Mouse (Mus musculus) urinary bladder, adult 2 months (tissue): ENCODE results near the gene Yy2. TPM values are rescaled to one million over a fixed set of nuclear protein-coding genes. Genes with fewer than 3 reads are reported as not detected.

ENCODE experiments used
- DNase-seq: peaks from one replicate; pipeline ENCODE4 v3.0.0; 2022; ENCODE audit warnings: low spot score
- polyA plus RNA-seq: library from polyadenylated mRNA; depleted of rRNA; stranded (reverse); fragments of >200 nt; gene quantifications from 2 replicates; pipeline ENCODE4 v1.2.3, GENCODE M21; 2012; rRNA removed

The Yy2 gene
- 1.3 and 1.6 TPM in 2 replicates for polyA plus RNA-seq

DNA sequence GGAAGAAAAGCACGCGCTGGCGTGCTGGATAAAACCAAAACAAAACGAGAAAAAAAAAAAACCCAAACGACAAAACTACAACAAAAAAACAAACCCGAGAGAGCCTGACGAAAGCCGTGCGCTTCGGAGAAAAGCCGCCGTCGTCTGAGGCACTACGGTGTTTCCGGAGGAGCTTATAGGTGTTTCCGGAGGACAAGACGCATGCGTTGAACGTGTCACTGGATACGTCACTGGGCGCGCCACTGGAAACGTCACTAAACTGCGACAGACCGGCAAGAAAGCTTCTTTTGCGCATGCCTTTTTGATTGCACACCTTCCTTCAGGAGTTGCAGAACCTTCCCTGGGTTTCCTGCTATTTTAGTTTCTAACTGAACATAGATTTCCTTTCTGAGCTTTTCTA is at the start of gene Yy2:
Gene Yy2 (minus strand): TSS at position 146 of the 400 bp plus-strand sequence.
- DNase-seq, result no peak

DNA sequence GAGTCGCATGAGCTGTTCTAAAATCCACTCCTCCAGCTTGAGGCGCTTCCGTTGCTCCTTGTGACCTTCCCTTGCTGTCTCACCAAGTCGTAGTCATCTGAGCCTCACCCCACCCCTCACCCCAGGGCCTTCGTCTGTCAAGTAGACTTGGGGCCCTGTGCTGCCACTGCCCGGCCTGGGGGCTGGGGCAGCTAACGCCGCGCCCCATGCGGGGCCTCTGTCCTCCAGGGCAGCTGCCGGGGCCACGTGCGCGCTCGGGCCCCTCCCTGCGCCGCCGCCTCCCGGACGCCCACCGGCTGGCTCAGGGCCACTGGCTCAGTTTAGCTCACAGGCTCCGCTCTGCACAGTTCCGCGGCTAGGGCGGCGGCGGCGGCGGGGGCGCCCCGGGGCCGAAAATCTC is 44.1 kb upstream of the Yy2 start:
- DNase-seq, result no peak

DNA sequence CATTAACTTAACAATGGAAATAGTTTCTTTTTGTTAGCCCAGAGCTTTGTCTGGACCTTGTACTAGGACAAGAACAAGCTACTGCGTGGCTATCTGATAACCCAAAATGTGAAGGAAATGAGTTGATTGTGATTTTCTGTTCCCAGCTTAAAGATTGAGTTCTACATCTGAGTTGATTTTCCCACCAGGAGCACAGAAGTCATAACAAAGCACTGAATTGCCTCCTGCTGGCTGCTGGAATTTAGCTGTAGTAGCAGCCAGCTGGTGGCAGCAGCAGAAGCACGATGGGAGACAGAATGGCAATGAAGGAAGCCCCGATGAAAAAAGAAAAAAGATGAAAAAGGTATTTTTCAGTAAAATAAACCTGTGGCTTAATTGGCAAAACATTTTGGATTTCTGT is 32.7 kb upstream of the Yy2 start:
- no peak for DNase-seq

DNA sequence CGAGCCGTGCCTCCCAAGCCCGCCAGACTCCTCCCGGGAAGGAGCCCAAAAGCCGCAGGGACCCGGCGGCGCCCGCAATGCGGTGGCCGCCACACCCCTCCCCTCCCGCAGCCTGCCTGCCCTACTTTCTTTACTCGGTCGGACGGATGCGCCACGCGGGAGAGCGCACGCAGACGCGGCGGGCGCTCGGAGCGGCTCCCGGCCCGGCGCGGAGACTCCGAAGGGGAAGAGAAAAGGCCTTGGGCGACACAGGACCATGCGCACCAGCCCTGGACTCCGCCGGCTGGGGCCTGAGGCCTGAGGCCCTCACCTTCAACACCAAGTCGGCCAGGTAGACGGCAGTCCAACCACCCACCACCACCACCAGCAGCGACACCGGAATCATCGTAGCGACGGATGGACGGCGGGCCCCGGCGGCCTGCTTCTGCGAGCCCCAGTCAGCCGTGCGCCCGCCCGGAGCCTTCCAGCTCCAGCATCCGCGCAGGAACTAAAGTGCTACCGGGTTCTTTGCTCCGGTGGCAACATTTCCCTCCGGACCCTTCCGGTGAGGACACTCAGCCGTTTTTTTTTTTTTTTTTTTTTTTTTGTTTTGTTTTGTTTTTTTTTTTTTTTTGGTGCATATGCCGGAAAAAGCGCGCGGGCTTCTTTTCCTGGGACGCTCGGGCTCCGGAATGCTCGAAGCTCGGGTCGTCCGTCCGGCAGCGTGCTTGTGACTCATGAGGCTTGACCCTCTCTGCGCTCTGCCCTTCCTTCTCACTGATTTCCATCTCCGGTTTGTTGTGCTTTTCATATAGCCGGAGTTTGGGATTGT is 29.6 kb upstream of the Yy2 start, which contains the start of gene Mbtps2:
Gene Mbtps2 (minus strand): TSS at position 530 of the 811 bp plus-strand sequence.
- DNase-seq, result peak; percentile 38

DNA sequence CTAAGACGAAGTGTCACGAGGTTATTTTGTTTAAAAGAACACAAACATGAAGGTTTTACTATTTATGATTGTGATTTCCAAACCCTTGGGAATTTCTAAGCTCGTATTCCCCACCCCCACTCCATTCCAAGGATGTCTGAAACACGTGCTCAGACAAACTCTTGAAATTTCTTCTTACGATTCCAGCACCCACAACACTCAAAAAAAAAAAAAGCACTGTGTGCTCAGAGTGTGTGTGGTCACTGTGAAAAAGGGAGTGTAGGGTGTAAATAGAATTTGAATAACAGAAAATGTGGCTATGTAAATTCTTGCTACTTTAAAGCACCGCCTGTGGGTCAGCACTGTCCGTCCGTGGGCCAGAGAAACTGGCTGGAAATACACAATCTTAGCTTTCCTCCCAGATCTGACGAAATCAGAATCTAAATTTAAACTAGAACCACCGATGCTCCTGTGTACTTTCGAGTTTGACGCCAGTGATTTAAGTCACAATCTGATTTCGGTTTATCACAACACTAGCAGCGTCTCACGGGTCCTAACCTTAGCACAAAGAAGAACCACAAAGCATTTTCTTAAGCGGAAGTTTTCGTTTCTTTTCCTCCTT is 28.9 kb upstream of the Yy2 start:
- DNase-seq, result no peak

DNA sequence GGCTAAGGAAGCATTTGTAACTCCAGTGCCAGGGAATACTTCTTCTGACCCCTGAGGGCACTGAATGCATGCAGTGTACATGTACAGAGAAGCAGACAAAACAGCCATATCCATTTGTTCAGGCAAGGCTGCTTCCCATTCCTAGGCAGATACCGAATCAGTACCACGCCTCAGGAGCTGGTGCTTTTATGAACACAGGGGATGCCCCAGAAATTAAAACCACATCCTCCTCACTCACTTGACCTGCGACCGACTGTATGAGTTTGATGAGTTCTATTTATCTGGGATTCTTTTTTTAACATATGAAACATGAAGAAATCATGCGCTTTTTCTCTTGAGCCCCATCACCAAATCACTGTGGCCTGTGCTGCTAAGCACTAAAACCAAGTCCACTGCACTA is 28.0 kb upstream of the Yy2 start:
- no peak for DNase-seq

DNA sequence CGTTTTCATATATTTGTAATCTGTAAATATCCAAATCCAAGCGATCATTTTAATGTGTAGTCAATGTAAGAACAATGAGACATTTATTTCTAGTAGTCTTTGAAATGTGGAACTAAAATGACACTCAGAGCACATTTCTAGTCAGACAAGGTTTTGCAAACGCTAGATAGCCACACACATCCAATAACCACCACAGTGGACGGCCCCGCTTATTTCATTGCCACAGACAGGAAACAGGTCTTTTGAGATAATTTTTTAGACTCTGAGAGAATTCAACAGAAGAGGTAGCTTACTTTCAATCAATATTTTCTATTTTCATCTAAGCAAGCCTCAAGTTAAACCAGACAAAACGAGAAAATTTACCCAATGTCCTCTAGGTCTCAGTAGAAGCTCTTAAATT is 27.1 kb upstream of the Yy2 start:
- no peak for DNase-seq

DNA sequence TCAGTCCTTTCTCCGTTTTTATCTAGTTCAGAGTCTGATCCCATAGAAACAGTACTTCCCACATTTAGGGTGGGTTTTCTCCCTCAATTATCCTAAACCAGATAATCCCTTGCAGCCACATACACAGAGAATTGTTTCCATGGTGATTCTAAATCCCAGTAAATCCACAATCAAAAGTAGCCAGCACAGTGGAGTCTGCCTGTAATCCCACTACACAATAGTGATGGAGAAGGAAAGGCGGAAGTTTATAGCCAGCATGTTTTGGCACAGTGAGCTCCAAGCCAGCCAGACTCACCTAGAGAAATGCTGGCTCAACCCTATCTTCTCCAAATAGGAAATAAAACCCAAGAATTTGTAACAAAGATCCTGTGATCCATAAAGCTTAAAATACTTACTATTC is 25.8 kb upstream of the Yy2 start:
- DNase-seq, result no peak

DNA sequence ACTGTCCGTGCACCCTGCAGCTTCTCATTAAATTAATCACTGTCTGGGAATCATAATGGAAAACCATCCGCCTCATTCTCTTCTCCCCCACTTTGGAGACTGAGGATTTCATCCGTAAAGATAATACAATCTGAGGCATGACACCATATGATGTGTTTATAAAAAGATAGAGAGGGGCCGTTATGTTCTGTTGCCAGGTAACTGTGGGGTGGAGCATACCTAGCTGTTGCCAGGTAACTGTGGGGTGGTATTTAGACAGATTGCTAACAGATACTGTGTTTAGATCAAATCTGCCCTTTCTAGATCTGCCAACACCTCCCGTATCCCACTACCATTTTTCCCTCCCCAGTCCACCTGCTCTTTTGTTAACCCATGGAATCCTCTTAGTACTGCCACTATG is 18.2 kb upstream of the Yy2 start:
- no peak for DNase-seq

DNA sequence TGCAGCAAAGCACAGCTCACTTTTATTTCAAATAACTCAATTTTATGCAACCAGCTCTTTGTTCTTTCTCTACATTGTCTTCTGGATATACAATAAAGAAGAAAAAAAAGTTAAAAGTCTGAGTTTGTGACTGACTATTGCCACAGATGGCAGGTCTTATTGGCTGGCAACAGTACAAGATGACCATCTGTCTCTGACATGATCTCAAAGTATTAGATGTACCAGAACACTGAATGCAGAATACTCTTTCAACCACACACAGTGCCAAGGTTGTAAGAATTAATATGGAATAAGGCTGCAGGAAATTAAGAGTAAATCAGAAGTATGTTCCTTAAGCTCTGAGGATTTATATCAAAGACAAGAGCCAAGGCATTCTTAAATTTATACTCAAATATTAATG is 17.6 kb upstream of the Yy2 start:
- no peak for DNase-seq

DNA sequence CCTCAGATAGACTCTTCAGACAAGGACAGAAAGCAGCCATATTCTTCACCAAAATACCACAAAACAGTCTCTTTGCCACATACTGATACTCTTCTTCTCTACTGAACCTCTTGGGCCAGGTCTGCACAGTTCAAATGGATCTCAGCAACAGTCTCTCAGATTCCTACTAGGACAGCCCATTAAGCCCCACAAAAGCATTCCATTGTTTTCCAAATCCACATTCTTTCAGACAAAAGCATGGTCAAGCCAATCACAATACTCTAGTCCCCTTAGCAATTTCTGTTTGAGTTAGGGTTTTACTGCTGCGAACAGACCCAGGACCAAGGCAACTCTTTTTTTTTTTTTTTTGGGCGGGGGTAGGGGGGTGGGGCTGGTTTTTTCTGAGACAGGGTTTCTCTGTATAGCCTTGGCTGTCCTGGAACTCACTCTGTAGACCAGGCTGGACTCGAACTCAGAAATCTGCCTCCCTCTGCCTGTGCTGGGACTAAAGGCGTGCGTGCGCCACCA is 10.4 kb upstream of the Yy2 start:
- no peak for DNase-seq

DNA sequence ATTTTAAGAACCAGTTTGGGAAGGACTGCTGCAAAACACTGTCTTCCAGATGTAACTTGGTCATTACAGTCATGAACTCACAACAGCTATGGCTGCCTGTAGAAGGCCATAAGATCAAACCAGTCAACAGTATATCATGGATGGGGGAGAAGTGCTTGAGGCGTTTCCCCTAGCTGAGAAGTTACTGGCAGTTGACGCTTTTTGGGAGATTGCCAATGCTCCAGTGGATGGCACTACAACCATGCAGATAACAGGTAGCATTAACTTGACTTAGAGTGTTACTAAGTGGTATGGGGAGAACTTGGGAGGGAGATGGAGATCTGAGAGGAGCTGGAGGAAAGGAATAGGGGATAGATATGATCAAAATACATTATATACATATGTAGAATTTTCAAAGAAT is 5.9 kb upstream of the Yy2 start:
- DNase-seq, result no peak

DNA sequence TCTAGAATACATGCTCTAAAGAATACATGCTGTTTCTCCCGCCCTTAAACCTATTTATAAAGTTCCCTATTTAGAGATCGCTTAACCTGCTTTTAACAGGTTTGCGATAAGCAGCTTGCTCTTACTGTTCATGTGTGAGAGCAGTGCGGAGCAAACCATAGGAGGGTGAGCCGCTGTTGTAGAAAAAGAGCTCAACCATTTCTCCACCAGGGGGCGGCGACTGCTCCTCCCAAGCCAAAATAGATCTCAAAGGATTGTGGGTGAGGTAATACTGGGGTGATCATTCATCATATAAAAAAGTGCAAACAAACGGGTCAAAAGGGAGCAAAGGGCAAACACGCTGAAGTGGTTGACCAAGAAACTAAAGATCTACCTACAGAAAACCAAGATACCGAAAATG is 5.0 kb downstream of the Yy2 start:
- no peak for DNase-seq

DNA sequence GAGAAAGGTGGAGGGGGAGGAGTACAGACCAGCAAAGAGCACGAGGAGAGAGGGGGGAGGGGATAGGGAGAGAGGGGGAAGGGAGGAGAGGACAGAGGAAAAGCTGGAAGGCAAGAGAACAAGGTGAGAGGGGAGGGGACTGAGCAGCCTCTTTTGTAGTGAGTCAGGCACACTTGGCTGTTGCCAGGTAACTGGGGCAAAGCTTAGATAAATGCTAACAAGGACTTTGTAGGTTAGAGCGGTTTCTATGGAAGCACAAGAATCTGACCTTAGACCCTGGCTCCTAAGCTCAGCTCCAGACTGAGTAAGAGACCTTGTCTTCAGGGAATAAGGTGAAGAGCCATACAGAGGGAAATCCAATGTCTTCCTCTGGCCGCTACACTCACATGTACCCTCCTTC is 21.7 kb downstream of the Yy2 start:
- DNase-seq, result no peak

Other genes with a start within 250 kb of the Yy2 start
- gene Phex, start 153.7 kb downstream of the Yy2 start, polyA plus RNA-seq, result 0.04 and 0.06 TPM in 2 replicates
- 17.2 and 21.2 TPM in 2 replicates for gene Sms, start 76.7 kb downstream of the Yy2 start, polyA plus RNA-seq
- 14.5 and 15.8 TPM in 2 replicates for gene Mbtps2, start 29.7 kb upstream of the Yy2 start, polyA plus RNA-seq
- 0.17 and 0.18 TPM in 2 replicates for gene Smpx, start 129.9 kb upstream of the Yy2 start, polyA plus RNA-seq
- 0.04 TPM in 1 of 2 replicates, not detected in the other for gene Klhl34, start 249.4 kb upstream of the Yy2 start, polyA plus RNA-seq